Mouse (Mus musculus): Measurements from ENCODE around the gene Mas1. TPM values are rescaled to one million over a fixed set of nuclear protein-coding genes. Genes with fewer than 3 reads are reported as not detected.

Mas1 gene
- total and polyA plus RNA-seq, 2 experiments from 2014 or later: 1.5 to 2.4 TPM

GRCm38 (mm10) chr17:12832657-12833056 is 35.3 kb downstream of the Mas1 start:
- Histone ChIP-seq H3K4me1 (ENCODE audit: insufficient read depth) (no peaks in the 10 kb centered on the region), H3K36me3 (ENCODE audit: insufficient read depth) (no peaks in the 10 kb centered on the region), H3K9me3 (ENCODE audit: low read length) (no peaks in the 10 kb centered on the region), H3K4me2 (ENCODE audit: low read depth) (no peak overlapping the region), H3K4me3 (ENCODE audit: low read depth, low read length) (no peak overlapping the region), H3K27me3 (ENCODE audit: insufficient read depth, low read length) (no peaks in the 10 kb centered on the region), H3K9ac (no peak overlapping the region), H3K27ac (ENCODE audit: low read depth, low read length) (no peak overlapping the region)
- ATAC-seq (no peak), DNase-seq (no peak)
- TF ChIP-seq CTCF (IDR thresholded peaks at IDR 0.05; ENCODE audit: low read depth): no peak
- WGBS: 91% methylated on average over 4 of the region's 4 CpGs

GRCm38 (mm10) chr17:12832231-12832630 is 35.7 kb downstream of the Mas1 start:
- Histone ChIP-seq H3K4me1 (ENCODE audit: insufficient read depth) (no peaks in the 10 kb centered on the region), H3K27ac (ENCODE audit: low read depth, low read length) (no peak overlapping the region), H3K9me3 (ENCODE audit: low read length) (no peaks in the 10 kb centered on the region), H3K27me3 (ENCODE audit: insufficient read depth, low read length) (no peaks in the 10 kb centered on the region), H3K36me3 (ENCODE audit: insufficient read depth) (no peaks in the 10 kb centered on the region), H3K4me2 (ENCODE audit: low read depth) (no peak overlapping the region), H3K4me3 (ENCODE audit: low read depth, low read length) (no peak overlapping the region), H3K9ac (no peak overlapping the region)
- WGBS: 85% methylated on average over 3 of the region's 3 CpGs
- DNase-seq (no peak), ATAC-seq (no peak)
- TF ChIP-seq CTCF (IDR thresholded peaks at IDR 0.05; ENCODE audit: low read depth): no peak

GRCm38 (mm10) chr17:12830351-12830750 is 37.6 kb downstream of the Mas1 start:
- no peak for DNase-seq
- H3K9ac ChIP-seq: no peak overlapping the region
- no peak for ATAC-seq
- TF ChIP-seq CTCF (IDR thresholded peaks at IDR 0.05; ENCODE audit: low read depth): no peak
- no peak overlapping the region for H3K27ac ChIP-seq (ENCODE audit: low read depth, low read length)
- H3K36me3 ChIP-seq (ENCODE audit: insufficient read depth): no peaks in the 10 kb centered on the region
- H3K4me1 ChIP-seq (ENCODE audit: insufficient read depth): no peaks in the 10 kb centered on the region
- H3K4me3 ChIP-seq (ENCODE audit: low read depth, low read length): no peak overlapping the region
- no peaks in the 10 kb centered on the region for H3K27me3 ChIP-seq (ENCODE audit: insufficient read depth, low read length)
- 77% methylated on average over 5 of the region's 5 CpGs for WGBS
- H3K9me3 ChIP-seq (ENCODE audit: low read length): no peaks in the 10 kb centered on the region
- no peak overlapping the region for H3K4me2 ChIP-seq (ENCODE audit: low read depth)

- no peak for DNase-seq
- 83% methylated on average over 4 of the region's 4 CpGs for WGBS
Measured at GRCm38 (mm10) chr17:12815885-12816284, 52.1 kb downstream of the Mas1 start.

GRCm38 (mm10) chr17:12814502-12814901 is 53.4 kb downstream of the Mas1 start:
- Histone ChIP-seq H3K4me3 (ENCODE audit: low read depth, low read length) (no peak overlapping the region), H3K9me3 (ENCODE audit: low read length) (no peaks in the 10 kb centered on the region)
- 86% methylated on average over 3 of the region's 3 CpGs for WGBS

More at GRCm38 (mm10) chr17:12815885-12816284, 52.1 kb downstream of the Mas1 start:
- Histone ChIP-seq H3K27me3 (ENCODE audit: insufficient read depth, low read length) (no peaks in the 10 kb centered on the region), H3K9me3 (ENCODE audit: low read length) (no peaks in the 10 kb centered on the region), H3K27ac (ENCODE audit: low read depth, low read length) (no peak overlapping the region), H3K9ac (no peak overlapping the region), H3K4me2 (ENCODE audit: low read depth) (no peak overlapping the region), H3K36me3 (ENCODE audit: insufficient read depth) (no peaks in the 10 kb centered on the region), H3K4me1 (ENCODE audit: insufficient read depth) (no peaks in the 10 kb centered on the region), H3K4me3 (ENCODE audit: low read depth, low read length) (no peak overlapping the region)
- ATAC-seq: no peak
- no peak for TF ChIP-seq CTCF (IDR thresholded peaks at IDR 0.05; ENCODE audit: low read depth)

GRCm38 (mm10) chr17:12810973-12811303 is 57.0 kb downstream of the Mas1 start:
- Histone ChIP-seq H3K36me3 (ENCODE audit: insufficient read depth) (no peaks in the 10 kb centered on the region), H3K4me2 (ENCODE audit: low read depth) (no peak overlapping the region), H3K4me1 (ENCODE audit: insufficient read depth) (no peaks in the 10 kb centered on the region), H3K9ac (no peak overlapping the region), H3K9me3 (ENCODE audit: low read length) (no peaks in the 10 kb centered on the region), H3K27me3 (ENCODE audit: insufficient read depth, low read length) (no peaks in the 10 kb centered on the region), H3K4me3 (ENCODE audit: low read depth, low read length) (no peak overlapping the region), H3K27ac (ENCODE audit: low read depth, low read length) (no peak overlapping the region)
- ATAC-seq (no peak), DNase-seq (no peak)
- 88% methylated on average over 1 of the region's 1 CpGs for WGBS
- no peak for TF ChIP-seq CTCF (IDR thresholded peaks at IDR 0.05; ENCODE audit: low read depth)

More at GRCm38 (mm10) chr17:12814502-12814901, 53.4 kb downstream of the Mas1 start:
- TF ChIP-seq CTCF (IDR thresholded peaks at IDR 0.05; ENCODE audit: low read depth): no peak
- no peaks in the 10 kb centered on the region for H3K27me3 ChIP-seq (ENCODE audit: insufficient read depth, low read length)
- DNase-seq: no peak
- no peaks in the 10 kb centered on the region for H3K36me3 ChIP-seq (ENCODE audit: insufficient read depth)
- no peak overlapping the region for H3K4me2 ChIP-seq (ENCODE audit: low read depth)
- H3K4me1 ChIP-seq (ENCODE audit: insufficient read depth): no peaks in the 10 kb centered on the region
- no peak overlapping the region for H3K27ac ChIP-seq (ENCODE audit: low read depth, low read length)
- ATAC-seq: no peak
- no peak overlapping the region for H3K9ac ChIP-seq

GRCm38 (mm10) chr17:12810103-12810972 is 57.6 kb downstream of the Mas1 start:
- peak; percentile 74 for TF ChIP-seq CTCF (IDR thresholded peaks at IDR 0.05; ENCODE audit: low read depth)
- Histone ChIP-seq H3K27me3 (ENCODE audit: insufficient read depth, low read length) (no peaks in the 10 kb centered on the region), H3K4me2 (ENCODE audit: low read depth) (no peak overlapping the region), H3K36me3 (ENCODE audit: insufficient read depth) (no peaks in the 10 kb centered on the region), H3K27ac (ENCODE audit: low read depth, low read length) (no peak overlapping the region), H3K4me1 (ENCODE audit: insufficient read depth) (no peaks in the 10 kb centered on the region), H3K9me3 (ENCODE audit: low read length) (no peaks in the 10 kb centered on the region), H3K4me3 (ENCODE audit: low read depth, low read length) (no peak overlapping the region), H3K9ac (no peak overlapping the region)
- peak; percentile 77 for ATAC-seq
- DNase-seq: peak; percentile 74
- 23% methylated on average over 14 of the region's 14 CpGs for WGBS
